Mouse (Mus musculus): Measurements from ENCODE around the gene Tmem174. TPM values are rescaled to one million over a fixed set of nuclear protein-coding genes. Genes with fewer than 3 reads are reported as not detected.

Tmem174 gene
- not detected in 2 replicates for polyA plus RNA-seq (2014; fragmentation: Nextera tagmentation; extraction: Ambion mirVana)

- whole genome bisulfite sequencing = 80% methylated on average over 12 of the region's 12 CpGs
- Histone ChIP-seq H3K4me3 (ENCODE audit: low read depth, low read length) (no peak within 1 kb of the TSS), H3K4me2 (no peak within 1 kb of the TSS), H3K9ac (ENCODE audit: low read depth, low read length) (no peak within 1 kb of the TSS), H3K36me3 (ENCODE audit: control insufficient read depth, insufficient read depth, low read length) (no peaks in the 10 kb centered on the region), H3K27ac (ENCODE audit: low read depth, low read length) (no peak within 1 kb of the TSS), H3K27me3 (replicated peaks; ENCODE audit: control insufficient read depth, insufficient read depth, low read length) (peaks cover 3% of the 10 kb centered on the region; the same call in 1 of the 2 replicates), H3K4me1 (replicated peaks; ENCODE audit: control insufficient read depth, insufficient read depth, low read length) (no peaks in the 10 kb centered on the region), H3K9me3 (ENCODE audit: control insufficient read depth, low read length) (no peaks in the 10 kb centered on the region)
- DNase-seq (ENCODE audit: low spot score) (no peak), ATAC-seq (replicated peaks; ENCODE audit: low FRiP score) (no peak)
Observed at GRCm38 (mm10) chr13:98637145-98637544, at the start of gene Tmem174. Gene Tmem174, minus strand, starts transcription at chr13:98637410.

- Histone ChIP-seq H3K9ac (ENCODE audit: low read depth, low read length) (no peak overlapping the region), H3K4me2 (no peak overlapping the region), H3K4me1 (replicated peaks; ENCODE audit: control insufficient read depth, insufficient read depth, low read length) (no peaks in the 10 kb centered on the region), H3K27ac (ENCODE audit: low read depth, low read length) (no peak overlapping the region), H3K4me3 (ENCODE audit: low read depth, low read length) (no peak overlapping the region), H3K27me3 (replicated peaks; ENCODE audit: control insufficient read depth, insufficient read depth, low read length) (no peaks in the 10 kb centered on the region), H3K36me3 (ENCODE audit: control insufficient read depth, insufficient read depth, low read length) (no peaks in the 10 kb centered on the region), H3K9me3 (ENCODE audit: control insufficient read depth, low read length) (no peaks in the 10 kb centered on the region)
- 74% methylated on average over 9 of the region's 9 CpGs for WGBS
- ATAC-seq (replicated peaks; ENCODE audit: low FRiP score) (no peak), DNase-seq (ENCODE audit: low spot score) (no peak)
Observed at GRCm38 (mm10) chr13:98684144-98684900, 47.1 kb upstream of the Tmem174 start.

- no peak for DNase-seq (ENCODE audit: low spot score)
- Histone ChIP-seq H3K27me3 (replicated peaks; ENCODE audit: control insufficient read depth, insufficient read depth, low read length) (no peaks in the 10 kb centered on the region), H3K27ac (ENCODE audit: low read depth, low read length) (no peak overlapping the region), H3K9ac (ENCODE audit: low read depth, low read length) (no peak overlapping the region), H3K4me2 (no peak overlapping the region), H3K4me1 (replicated peaks; ENCODE audit: control insufficient read depth, insufficient read depth, low read length) (no peaks in the 10 kb centered on the region), H3K36me3 (ENCODE audit: control insufficient read depth, insufficient read depth, low read length) (no peaks in the 10 kb centered on the region), H3K9me3 (ENCODE audit: control insufficient read depth, low read length) (no peaks in the 10 kb centered on the region), H3K4me3 (ENCODE audit: low read depth, low read length) (no peak overlapping the region)
- WGBS = 66% methylated on average over 2 of the region's 2 CpGs
- ATAC-seq (replicated peaks; ENCODE audit: low FRiP score) = no peak
Observed at GRCm38 (mm10) chr13:98683412-98683811, 46.2 kb upstream of the Tmem174 start.

DNA sequence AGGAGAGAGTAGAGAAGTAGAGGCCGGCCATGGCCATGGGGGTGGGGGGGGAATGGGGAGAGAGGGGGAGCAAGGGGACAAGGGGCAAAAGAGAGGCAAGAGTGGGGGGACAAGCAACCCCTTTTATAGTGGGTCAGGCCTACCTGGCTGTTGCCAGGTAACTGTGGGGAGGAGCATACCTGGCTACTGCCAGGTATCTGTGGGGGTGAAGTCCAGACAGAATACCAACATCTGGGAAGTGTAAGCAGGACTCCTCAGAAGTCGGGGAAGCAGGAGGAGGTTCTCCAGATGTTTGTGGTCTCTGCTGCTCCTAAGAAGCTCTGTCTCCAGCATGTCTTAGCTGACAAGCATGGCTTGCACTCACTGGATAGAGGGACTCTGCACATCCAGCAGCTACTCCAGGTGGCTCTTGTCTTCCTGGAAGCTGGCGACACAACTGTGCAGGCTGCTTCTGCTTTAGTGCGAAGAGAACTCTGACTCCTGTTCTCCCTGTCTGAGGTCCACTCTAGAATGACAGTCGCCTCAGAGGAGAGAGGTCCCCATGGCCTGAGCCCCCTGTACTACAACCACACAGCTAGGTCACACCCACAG, 43.4 kb upstream of the Tmem174 start:
- Histone ChIP-seq H3K36me3 (ENCODE audit: control insufficient read depth, insufficient read depth, low read length) (no peaks in the 10 kb centered on the region), H3K9ac (ENCODE audit: low read depth, low read length) (no peak overlapping the region), H3K4me1 (replicated peaks; ENCODE audit: control insufficient read depth, insufficient read depth, low read length) (no peaks in the 10 kb centered on the region), H3K9me3 (ENCODE audit: control insufficient read depth, low read length) (no peaks in the 10 kb centered on the region), H3K27me3 (replicated peaks; ENCODE audit: control insufficient read depth, insufficient read depth, low read length) (no peaks in the 10 kb centered on the region; the same call in 1 of the 2 replicates), H3K4me3 (ENCODE audit: low read depth, low read length) (no peak overlapping the region), H3K4me2 (no peak overlapping the region), H3K27ac (ENCODE audit: low read depth, low read length) (no peak overlapping the region)
- WGBS = 73% methylated on average over 5 of the region's 5 CpGs
- DNase-seq (ENCODE audit: low spot score) (no peak), ATAC-seq (replicated peaks; ENCODE audit: low FRiP score) (no peak)

GRCm38 (mm10) chr13:98679631-98680041, 42.4 kb upstream of the Tmem174 start:
- H3K4me3 ChIP-seq (ENCODE audit: low read depth, low read length) = no peak overlapping the region
- no peak overlapping the region for H3K4me2 ChIP-seq
- no peak overlapping the region for H3K27ac ChIP-seq (ENCODE audit: low read depth, low read length)
- no peaks in the 10 kb centered on the region for H3K4me1 ChIP-seq (replicated peaks; ENCODE audit: control insufficient read depth, insufficient read depth, low read length)
- DNase-seq (ENCODE audit: low spot score) = no peak
- no peak overlapping the region for H3K9ac ChIP-seq (ENCODE audit: low read depth, low read length)
- H3K9me3 ChIP-seq (ENCODE audit: control insufficient read depth, low read length) = no peaks in the 10 kb centered on the region
- no peaks in the 10 kb centered on the region for H3K36me3 ChIP-seq (ENCODE audit: control insufficient read depth, insufficient read depth, low read length)
- no peak for ATAC-seq (replicated peaks; ENCODE audit: low FRiP score)
- no peaks in the 10 kb centered on the region; the same call in 1 of the 2 replicates for H3K27me3 ChIP-seq (replicated peaks; ENCODE audit: control insufficient read depth, insufficient read depth, low read length)
- 29% methylated on average over 4 of the region's 4 CpGs for WGBS

DNA sequence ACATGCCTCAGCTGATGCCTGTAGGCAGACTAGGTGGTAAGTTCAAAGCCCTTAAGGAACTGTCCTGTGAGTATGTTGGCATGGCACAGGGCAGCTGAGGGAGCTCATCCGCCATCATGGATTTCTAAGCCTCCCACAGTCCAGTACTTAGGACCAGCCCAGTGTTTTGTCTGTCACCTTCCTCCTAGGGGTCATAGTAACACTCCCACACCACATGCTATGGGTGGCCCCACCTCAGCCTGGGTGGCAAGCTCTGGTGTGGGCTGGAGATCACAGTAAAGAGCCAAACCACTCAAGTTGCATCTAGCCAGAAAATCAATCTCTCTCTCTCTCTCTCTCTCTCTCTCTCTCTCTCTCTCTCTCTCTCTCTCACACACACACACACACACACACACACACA, 42.0 kb upstream of the Tmem174 start:
- 88% methylated on average over 1 of the region's 1 CpGs for WGBS
- no peaks in the 10 kb centered on the region for H3K36me3 ChIP-seq (ENCODE audit: control insufficient read depth, insufficient read depth, low read length)
- no peaks in the 10 kb centered on the region for H3K4me1 ChIP-seq (replicated peaks; ENCODE audit: control insufficient read depth, insufficient read depth, low read length)
- H3K9ac ChIP-seq (ENCODE audit: low read depth, low read length) = no peak overlapping the region
- DNase-seq (ENCODE audit: low spot score) = no peak
- ATAC-seq (replicated peaks; ENCODE audit: low FRiP score) = no peak
- H3K27ac ChIP-seq (ENCODE audit: low read depth, low read length) = no peak overlapping the region
- H3K4me2 ChIP-seq = no peak overlapping the region
- no peak overlapping the region for H3K4me3 ChIP-seq (ENCODE audit: low read depth, low read length)
- H3K27me3 ChIP-seq (replicated peaks; ENCODE audit: control insufficient read depth, insufficient read depth, low read length) = no peaks in the 10 kb centered on the region; the same call in 1 of the 2 replicates
- no peaks in the 10 kb centered on the region for H3K9me3 ChIP-seq (ENCODE audit: control insufficient read depth, low read length)

DNA sequence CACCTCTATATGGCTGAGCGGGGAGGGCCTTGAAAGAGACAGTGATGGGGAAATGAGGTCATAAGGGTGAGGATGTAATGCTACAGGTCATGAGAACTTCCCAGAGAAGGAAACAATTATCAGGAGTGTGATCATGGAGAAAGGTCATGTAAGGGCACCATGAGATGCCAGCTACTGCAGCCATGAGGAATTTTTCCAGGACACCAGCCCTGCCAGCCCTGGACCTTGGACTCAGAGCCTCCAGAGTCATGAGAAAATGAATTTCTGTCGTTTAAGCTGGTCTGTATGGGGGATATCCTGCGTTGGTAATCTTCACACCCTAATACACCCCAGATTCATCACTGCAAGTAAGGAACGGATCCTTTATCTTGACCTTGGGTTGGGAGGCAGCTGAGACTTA, 36.7 kb upstream of the Tmem174 start:
- no peak for DNase-seq (ENCODE audit: low spot score)
- Histone ChIP-seq H3K4me2 (no peak overlapping the region), H3K36me3 (ENCODE audit: control insufficient read depth, insufficient read depth, low read length) (no peaks in the 10 kb centered on the region), H3K9ac (ENCODE audit: low read depth, low read length) (no peak overlapping the region), H3K4me3 (ENCODE audit: low read depth, low read length) (no peak overlapping the region), H3K9me3 (ENCODE audit: control insufficient read depth, low read length) (no peaks in the 10 kb centered on the region), H3K27ac (ENCODE audit: low read depth, low read length) (no peak overlapping the region), H3K4me1 (replicated peaks; ENCODE audit: control insufficient read depth, insufficient read depth, low read length) (no peaks in the 10 kb centered on the region), H3K27me3 (replicated peaks; ENCODE audit: control insufficient read depth, insufficient read depth, low read length) (no peaks in the 10 kb centered on the region; the same call in 1 of the 2 replicates)
- 60% methylated on average over 4 of the region's 4 CpGs for WGBS
- ATAC-seq (replicated peaks; ENCODE audit: low FRiP score) = no peak

- 71% methylated on average over 3 of the region's 3 CpGs for WGBS
- H3K36me3 ChIP-seq (ENCODE audit: control insufficient read depth, insufficient read depth, low read length) = no peaks in the 10 kb centered on the region
- H3K9me3 ChIP-seq (ENCODE audit: control insufficient read depth, low read length) = no peaks in the 10 kb centered on the region
- ATAC-seq (replicated peaks; ENCODE audit: low FRiP score) = no peak
- no peak overlapping the region for H3K9ac ChIP-seq (ENCODE audit: low read depth, low read length)
- no peak overlapping the region for H3K4me2 ChIP-seq
- no peaks in the 10 kb centered on the region for H3K4me1 ChIP-seq (replicated peaks; ENCODE audit: control insufficient read depth, insufficient read depth, low read length)
- H3K4me3 ChIP-seq (ENCODE audit: low read depth, low read length) = no peak overlapping the region
- H3K27me3 ChIP-seq (replicated peaks; ENCODE audit: control insufficient read depth, insufficient read depth, low read length) = no peaks in the 10 kb centered on the region
- no peak for DNase-seq (ENCODE audit: low spot score)
- H3K27ac ChIP-seq (ENCODE audit: low read depth, low read length) = no peak overlapping the region
Observed at GRCm38 (mm10) chr13:98669296-98669695, 32.1 kb upstream of the Tmem174 start.

DNA sequence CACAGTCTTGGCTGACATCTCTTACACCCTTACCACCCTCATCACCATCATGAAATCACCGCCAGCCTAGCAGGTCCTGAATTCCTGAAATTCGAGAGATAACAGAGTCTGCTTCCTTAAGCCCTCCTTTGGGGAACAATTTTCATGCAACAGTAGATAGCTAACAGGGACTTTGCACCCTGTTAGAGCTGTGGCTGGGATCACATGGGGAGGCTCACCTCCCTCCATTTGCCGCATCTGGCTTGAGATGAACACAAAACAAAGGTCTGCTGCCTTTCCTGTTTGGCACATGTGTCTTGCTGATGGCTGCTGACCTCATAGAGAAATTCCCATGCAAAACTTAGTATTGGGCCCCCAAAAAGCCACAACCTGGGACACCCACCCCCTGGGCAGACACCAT, 30.1 kb upstream of the Tmem174 start:
- no peak overlapping the region for H3K27ac ChIP-seq (ENCODE audit: low read depth, low read length)
- H3K4me1 ChIP-seq (replicated peaks; ENCODE audit: control insufficient read depth, insufficient read depth, low read length) = no peaks in the 10 kb centered on the region
- ATAC-seq (replicated peaks; ENCODE audit: low FRiP score) (no peak), DNase-seq (ENCODE audit: low spot score) (no peak)
- H3K4me2 ChIP-seq = no peak overlapping the region
- no peak overlapping the region for H3K9ac ChIP-seq (ENCODE audit: low read depth, low read length)
- no peak overlapping the region for H3K4me3 ChIP-seq (ENCODE audit: low read depth, low read length)
- H3K9me3 ChIP-seq (ENCODE audit: control insufficient read depth, low read length) = no peaks in the 10 kb centered on the region
- no peaks in the 10 kb centered on the region for H3K36me3 ChIP-seq (ENCODE audit: control insufficient read depth, insufficient read depth, low read length)
- H3K27me3 ChIP-seq (replicated peaks; ENCODE audit: control insufficient read depth, insufficient read depth, low read length) = no peaks in the 10 kb centered on the region
- 43% methylated on average over 3 of the region's 3 CpGs for WGBS
